Mouse (Mus musculus): Measurements from ENCODE around the gene Hmox2.
A peak's percentile ranks its signal among the peaks of the same experiment; 100 is the strongest.
"Not testable (repeated sequence)": the region's sequence is repeated elsewhere in the genome, so short reads cannot be mapped to it uniquely, and the experiment has no call there.

Gene Hmox2

GRCm38 (mm10) chr16:4725780-4726527, at the start of gene Hmox2:
TSS of gene Hmox2 (plus strand) at chr16:4726361.
- DNase-seq (ENCODE audit: low spot score in 2 of 2), result peak; percentile 89 to 96

- no peak for DNase-seq (ENCODE audit: low spot score in 2 of 2)
These were observed 49.3 kb upstream of the Hmox2 start for GRCm38 (mm10) chr16:4676836-4677235.

GRCm38 (mm10) chr16:4678080-4678479, 48.1 kb upstream of the Hmox2 start:
- no peak for DNase-seq (ENCODE audit: low spot score in 2 of 2)

- peak; percentile 65 to 82 for DNase-seq (ENCODE audit: low spot score in 2 of 2)
These were observed 46.8 kb upstream of the Hmox2 start, which contains the start of gene Coro7 for GRCm38 (mm10) chr16:4679121-4680018. TSS of gene Coro7 (minus strand) at chr16:4679777.

GRCm38 (mm10) chr16:4680922-4681455, 45.2 kb upstream of the Hmox2 start:
- DNase-seq (ENCODE audit: low spot score in 2 of 2), result not testable (repeated sequence)

- no peak for DNase-seq (ENCODE audit: low spot score in 2 of 2)
These were observed 43.5 kb upstream of the Hmox2 start for GRCm38 (mm10) chr16:4682628-4683179.

- DNase-seq (ENCODE audit: low spot score in 2 of 2), result no peak
These were observed 43.0 kb upstream of the Hmox2 start for GRCm38 (mm10) chr16:4683193-4683580.

- DNase-seq (ENCODE audit: low spot score in 2 of 2), result peak; percentile 92 to 96
These were observed 42.3 kb upstream of the Hmox2 start for GRCm38 (mm10) chr16:4683581-4684456.

- DNase-seq (ENCODE audit: low spot score in 2 of 2), result no peak
These were observed 41.7 kb upstream of the Hmox2 start for GRCm38 (mm10) chr16:4684457-4684791.

GRCm38 (mm10) chr16:4689371-4689770, 36.8 kb upstream of the Hmox2 start:
- DNase-seq (ENCODE audit: low spot score in 2 of 2), result not testable (repeated sequence)

GRCm38 (mm10) chr16:4701211-4701610, 24.9 kb upstream of the Hmox2 start:
- no peak for DNase-seq (ENCODE audit: low spot score in 2 of 2)

- DNase-seq (ENCODE audit: low spot score in 2 of 2), result no peak
These were observed 23.5 kb upstream of the Hmox2 start for GRCm38 (mm10) chr16:4702646-4703045.

- no peak for DNase-seq (ENCODE audit: low spot score in 2 of 2)
These were observed 20.6 kb upstream of the Hmox2 start for GRCm38 (mm10) chr16:4705541-4705940.

GRCm38 (mm10) chr16:4711173-4711572, 15.0 kb upstream of the Hmox2 start:
- no peak for DNase-seq (ENCODE audit: low spot score in 2 of 2)

- no peak for DNase-seq (ENCODE audit: low spot score in 2 of 2)
These were observed 12.1 kb upstream of the Hmox2 start for GRCm38 (mm10) chr16:4713861-4714710.

GRCm38 (mm10) chr16:4717866-4718265, 8.3 kb upstream of the Hmox2 start:
- no peak for DNase-seq (ENCODE audit: low spot score in 2 of 2)

- DNase-seq (ENCODE audit: low spot score in 2 of 2), result peak; percentile 21 to 64
These were observed 7.2 kb upstream of the Hmox2 start, which contains the start of gene Nmral1 for GRCm38 (mm10) chr16:4718753-4719518. TSS of gene Nmral1 (minus strand) at chr16:4719356.

GRCm38 (mm10) chr16:4722128-4722914, 3.8 kb upstream of the Hmox2 start:
- DNase-seq (ENCODE audit: low spot score in 2 of 2), result no peak

GRCm38 (mm10) chr16:4722915-4723209, 3.3 kb upstream of the Hmox2 start:
- DNase-seq (ENCODE audit: low spot score in 2 of 2), result no peak
